Mouse (Mus musculus) G1E (cell line): ENCODE measurements at regions not wholly inside any gene's neighbourhood (a gene's known extent, or its start where the extent isn't known, plus 50 kb on each side); places are given as distances from the start of the nearest gene placed in this dataset.

Experiments
- ATAC-seq: 2 replicates; pipeline ENCODE4 v1.8.0; 2016; ENCODE audit warnings: mild to moderate bottlenecking; ENCODE audit not compliant: insufficient number of reproducible peaks, poor library complexity, low FRiP score, severe bottlenecking; ENCODE audit errors: extremely low read depth
- DNase-seq: peaks from one replicate; pipeline ENCODE4 v3.0.0; 2012; ENCODE audit warnings: low spot score
- H3K27me3 ChIP-seq: 2 replicates; pipeline ENCODE4 v1.6.1; 2012; ENCODE audit warnings: mild to moderate bottlenecking, low read length, inconsistent platforms; ENCODE audit not compliant: insufficient read depth
- H3K36me3 ChIP-seq: replicated peaks from 2 replicates; pipeline ENCODE3; 2012; ENCODE audit warnings: mild to moderate bottlenecking, inconsistent platforms
- H3K4me1 ChIP-seq: 2 replicates; pipeline ENCODE4 v1.6.1; 2012; ENCODE audit warnings: low read depth, low read length, inconsistent platforms, mixed read lengths; ENCODE audit not compliant: insufficient read depth
- H3K4me3 ChIP-seq: 2 replicates; pipeline ENCODE4 v1.5.1; 2012; ENCODE audit warnings: low read depth, mild to moderate bottlenecking, inconsistent platforms, low read length, moderate library complexity, mixed read lengths
- H3K9me3 ChIP-seq: replicated peaks from 2 replicates; pipeline ENCODE4 v1.6.1; 2012; ENCODE audit warnings: inconsistent platforms
- CTCF ChIP-seq: IDR thresholded peaks from 2 replicates; pipeline ENCODE4 v1.5.1; 2012; ENCODE audit warnings: low read depth, low read length, inconsistent platforms, mixed read lengths
- GATA1 ChIP-seq: IDR thresholded peaks from 2 replicates; pipeline ENCODE4 v1.6.1; 2012; ENCODE audit warnings: borderline replicate concordance, low read length, inconsistent platforms, mixed read lengths
- GATA2 ChIP-seq: IDR thresholded peaks from 2 replicates; pipeline ENCODE4 v1.6.1; 2012; ENCODE audit warnings: low read depth, low read length, inconsistent platforms, borderline replicate concordance
- POLR2AphosphoS5 ChIP-seq: IDR thresholded peaks from 2 replicates; pipeline ENCODE4 v1.6.1; 2012; ENCODE audit warnings: low read depth, low read length, inconsistent platforms; ENCODE audit not compliant: insufficient replicate concordance
- TAL1 ChIP-seq: conservative IDR thresholded peaks from 2 replicates; pipeline ENCODE4 v1.6.1; 2012; ENCODE audit warnings: low read depth, low read length, inconsistent platforms, mixed read lengths

GRCm38 (mm10) chr12:106504285-106504684 is 494.3 kb downstream of the Vrk1 start:
- H3K4me3 ChIP-seq, result no peak overlapping the region
- peaks cover 88% of the 10 kb centered on the region for H3K9me3 ChIP-seq
- TF ChIP-seq GATA2, result no peak
- TF ChIP-seq POLR2AphosphoS5, result no peak
- TF ChIP-seq TAL1, result no peak
- TF ChIP-seq CTCF, result no peak
- no peak for TF ChIP-seq GATA1

DNA sequence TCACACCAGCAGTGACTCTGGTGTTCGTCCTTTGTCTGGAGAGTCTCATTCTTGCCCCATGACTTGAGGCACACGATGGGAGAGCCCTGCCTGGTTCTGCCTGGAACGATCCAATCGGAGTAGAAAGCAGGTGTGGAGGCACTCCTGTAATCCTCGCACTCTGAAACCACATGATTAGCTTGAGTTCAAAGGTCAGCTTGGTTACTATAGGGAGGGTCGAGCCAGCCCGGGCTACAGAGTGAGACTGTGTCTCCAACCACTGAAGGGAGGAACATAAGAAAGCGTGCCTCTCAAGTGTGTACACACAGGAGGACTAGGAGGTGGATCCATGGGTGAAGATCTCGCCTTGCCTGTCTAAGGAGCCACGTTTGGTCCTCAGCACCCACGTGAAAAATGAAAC is 504.0 kb downstream of the Vrk1 start:
- Histone ChIP-seq H3K4me1 (no peaks in the 10 kb centered on the region), H3K27me3 (no peaks in the 10 kb centered on the region), H3K9me3 (peaks cover 90% of the 10 kb centered on the region), H3K4me3 (no peak overlapping the region), H3K36me3 (no peaks in the 10 kb centered on the region)
- TF ChIP-seq GATA1, result no peak
- TF ChIP-seq GATA2, result no peak
- no peak for TF ChIP-seq TAL1
- TF ChIP-seq POLR2AphosphoS5, result no peak
- TF ChIP-seq CTCF, result no peak
- ATAC-seq (no peak), DNase-seq (no peak)

More at GRCm38 (mm10) chr12:106504285-106504684, 494.3 kb downstream of the Vrk1 start:
- no peaks in the 10 kb centered on the region for H3K4me1 ChIP-seq
- no peak for ATAC-seq
- DNase-seq, result no peak
- H3K36me3 ChIP-seq, result no peaks in the 10 kb centered on the region
- H3K27me3 ChIP-seq, result no peaks in the 10 kb centered on the region; the same call in 1 of the 2 replicates

- TF ChIP-seq GATA1, result no peak
- TF ChIP-seq TAL1, result no peak
- TF ChIP-seq CTCF, result no peak
- TF ChIP-seq POLR2AphosphoS5, result no peak
- H3K4me1 ChIP-seq, result no peaks in the 10 kb centered on the region
- peaks cover 93% of the 10 kb centered on the region for H3K9me3 ChIP-seq
- ATAC-seq (no peak), DNase-seq (no peak)
- no peaks in the 10 kb centered on the region for H3K27me3 ChIP-seq
- H3K36me3 ChIP-seq, result no peaks in the 10 kb centered on the region
- no peak overlapping the region for H3K4me3 ChIP-seq
These were observed 505.3 kb downstream of the Vrk1 start for GRCm38 (mm10) chr12:106515257-106515788.

DNA sequence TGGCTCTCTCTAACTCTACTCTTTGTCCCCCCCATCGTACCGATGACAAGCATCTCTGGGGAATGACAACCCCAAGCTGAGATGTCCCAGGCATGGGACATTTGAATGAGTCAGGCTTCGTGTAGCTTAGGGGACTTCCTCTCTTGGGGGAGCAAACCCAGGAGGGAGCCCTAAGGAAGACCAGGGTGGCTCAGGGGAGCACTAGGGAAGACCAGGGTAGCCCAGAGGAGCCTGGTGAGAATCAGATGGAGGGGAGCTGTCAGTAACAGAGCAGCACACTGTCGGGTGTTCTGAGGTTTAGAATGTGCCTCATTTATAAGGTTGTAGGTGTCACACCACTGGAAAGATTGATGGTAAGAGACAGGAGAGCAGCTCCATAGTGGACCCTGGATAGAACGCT is 509.1 kb downstream of the Vrk1 start:
- Histone ChIP-seq H3K4me3 (no peak overlapping the region), H3K36me3 (no peaks in the 10 kb centered on the region), H3K4me1 (no peaks in the 10 kb centered on the region), H3K27me3 (no peaks in the 10 kb centered on the region), H3K9me3 (peaks cover 94% of the 10 kb centered on the region)
- TF ChIP-seq GATA1, result no peak
- no peak for TF ChIP-seq TAL1
- no peak for TF ChIP-seq POLR2AphosphoS5
- no peak for TF ChIP-seq CTCF
- no peak for TF ChIP-seq GATA2
- DNase-seq (no peak), ATAC-seq (no peak)

DNA sequence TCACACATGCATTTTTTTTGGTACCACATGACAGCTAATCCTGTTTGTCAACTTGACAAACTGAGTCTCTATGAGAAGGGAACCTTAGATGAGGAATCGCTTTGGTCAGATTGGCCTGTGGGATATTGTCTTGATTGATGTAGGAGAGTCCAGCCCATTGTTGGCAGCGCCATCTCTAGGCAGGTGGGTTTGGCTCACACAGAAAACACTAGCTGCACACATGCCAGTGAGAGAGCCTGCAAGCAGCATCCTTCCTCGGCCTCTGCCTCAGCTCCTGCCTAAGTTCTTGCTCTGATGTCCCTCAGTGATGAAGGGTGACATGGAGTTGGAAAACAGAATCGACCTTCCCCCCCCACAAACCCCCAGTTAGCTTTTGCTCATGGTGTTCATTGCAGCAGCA is 514.4 kb downstream of the Vrk1 start:
- H3K36me3 ChIP-seq, result no peaks in the 10 kb centered on the region
- no peak for TF ChIP-seq GATA1
- no peak for TF ChIP-seq TAL1
- TF ChIP-seq GATA2, result no peak
- no peak for TF ChIP-seq POLR2AphosphoS5
- no peak for TF ChIP-seq CTCF
- no peak overlapping the region for H3K4me3 ChIP-seq
- H3K27me3 ChIP-seq, result no peaks in the 10 kb centered on the region
- no peaks in the 10 kb centered on the region for H3K4me1 ChIP-seq
- ATAC-seq (no peak), DNase-seq (no peak)
- peaks cover 80% of the 10 kb centered on the region for H3K9me3 ChIP-seq

DNA sequence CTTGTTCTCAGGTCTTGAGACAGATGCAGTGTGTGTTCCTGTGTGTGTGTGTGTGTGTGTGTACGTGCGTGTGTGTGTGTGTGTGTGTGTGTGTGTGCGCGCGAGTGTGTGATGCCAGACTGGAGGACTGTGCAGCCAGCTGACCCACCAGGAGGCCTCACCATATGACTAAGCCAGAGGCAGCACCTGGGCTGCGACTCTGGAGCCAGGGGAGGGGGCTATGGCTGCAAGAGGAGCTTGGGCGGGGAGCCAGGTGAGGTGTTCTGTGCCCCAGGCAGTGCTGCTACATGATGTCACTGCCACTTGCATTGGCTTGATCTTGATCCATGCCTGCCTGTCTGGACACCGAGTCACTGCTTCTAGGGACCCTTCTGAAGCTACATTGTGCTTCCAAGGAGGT is 517.1 kb downstream of the Vrk1 start:
- DNase-seq (no peak), ATAC-seq (no peak)
- peaks cover 80% of the 10 kb centered on the region for H3K9me3 ChIP-seq
- TF ChIP-seq GATA2 (no peak), CTCF (no peak), TAL1 (no peak), POLR2AphosphoS5 (no peak), GATA1 (no peak)
- H3K4me1 ChIP-seq, result no peaks in the 10 kb centered on the region
- no peaks in the 10 kb centered on the region for H3K27me3 ChIP-seq
- 0 out of 2 replicates have a peak overlapping the region, but pooled peaks have one; percentile 2 for H3K4me3 ChIP-seq
- H3K36me3 ChIP-seq, result no peaks in the 10 kb centered on the region
